Mouse (Mus musculus) ES-CJ7 (cell line): ENCODE results near the gene Tfcp2.

Experiments
- DNase-seq: peaks from one replicate; pipeline ENCODE4 v3.0.0; 2011; ENCODE audit warnings: low read depth, low spot score

Tfcp2 gene

GRCm38 (mm10) chr15:100551326-100552307 is at the start of gene Tfcp2:
TSS of gene Tfcp2 (minus strand) at chr15:100552008.
- DNase-seq, result peak; percentile 97

- no peak for DNase-seq
Measured at GRCm38 (mm10) chr15:100600696-100601272, 49.0 kb upstream of the Tfcp2 start.

GRCm38 (mm10) chr15:100600047-100600695 is 48.4 kb upstream of the Tfcp2 start:
- peak; percentile 71 for DNase-seq

- DNase-seq, result no peak
Measured at GRCm38 (mm10) chr15:100599276-100600046, 47.7 kb upstream of the Tfcp2 start, which contains the start of gene Pou6f1. TSS of gene Pou6f1 (minus strand) at chr15:100599984.

- peak; percentile 32 for DNase-seq
Measured at GRCm38 (mm10) chr15:100598883-100599275, 47.1 kb upstream of the Tfcp2 start.

GRCm38 (mm10) chr15:100598287-100598882 is 46.6 kb upstream of the Tfcp2 start:
- DNase-seq, result no peak

- no peak for DNase-seq
Measured at GRCm38 (mm10) chr15:100592817-100593216, 41.0 kb upstream of the Tfcp2 start.

GRCm38 (mm10) chr15:100590436-100590835 is 38.6 kb upstream of the Tfcp2 start:
- DNase-seq, result no peak

- DNase-seq, result no peak
Measured at GRCm38 (mm10) chr15:100588297-100588696, 36.5 kb upstream of the Tfcp2 start.

GRCm38 (mm10) chr15:100587166-100587565 is 35.4 kb upstream of the Tfcp2 start:
- DNase-seq, result no peak

GRCm38 (mm10) chr15:100585931-100586330 is 34.1 kb upstream of the Tfcp2 start:
- no peak for DNase-seq

- DNase-seq, result peak; percentile 20
Measured at GRCm38 (mm10) chr15:100580108-100580507, 28.3 kb upstream of the Tfcp2 start.

GRCm38 (mm10) chr15:100577972-100578371 is 26.2 kb upstream of the Tfcp2 start:
- DNase-seq, result no peak

GRCm38 (mm10) chr15:100576810-100577209 is 25.0 kb upstream of the Tfcp2 start:
- no peak for DNase-seq

- no peak for DNase-seq
Measured at GRCm38 (mm10) chr15:100576392-100576791, 24.6 kb upstream of the Tfcp2 start.

GRCm38 (mm10) chr15:100575366-100575765 is 23.6 kb upstream of the Tfcp2 start:
- no peak for DNase-seq

- no peak for DNase-seq
Measured at GRCm38 (mm10) chr15:100574378-100574777, 22.6 kb upstream of the Tfcp2 start.

- no peak for DNase-seq
Measured at GRCm38 (mm10) chr15:100573946-100574345, 22.1 kb upstream of the Tfcp2 start.

- no peak for DNase-seq
Measured at GRCm38 (mm10) chr15:100569239-100569638, 17.4 kb upstream of the Tfcp2 start.

GRCm38 (mm10) chr15:100566531-100566930 is 14.7 kb upstream of the Tfcp2 start:
- DNase-seq, result no peak
